Comparison of ENCODE assay signal across 11 mouse cellular contexts in genomic region chr8:80611441-80611751, GRCm38 (mm10). TPM values are rescaled to one million over a fixed set of nuclear protein-coding genes. Genes with fewer than 3 reads are reported as not detected.
DNase-seq lines count a peak whose midpoint lies in the region; ATAC-seq and TF ChIP-seq lines count a peak whose summit lies in the region.
"Had no signal": no experiment of that assay in that cellular context is flagged by ENCODE, and none has a peak within 500 bp of the region (broad histone marks: within the 10 kb centered on the region; RNA-seq: fewer than 3 reads in every experiment).

No protein-coding gene starts in this region.

- ATAC-seq in kidney, embryonic 15.5 days (replicated peaks; ENCODE audit: low FRiP score), result peak; percentile 35; the same call in 1 of the 2 replicates
- peak; percentile 12; the same call in 1 of the 2 replicates for ATAC-seq in common myeloid progenitor, adult 5-6 weeks (replicated peaks; ENCODE audit: low read depth, poor library complexity, severe bottlenecking)
- 0 out of 2 replicates have a peak, but pooled peaks have one; percentile 34 for ATAC-seq in hindbrain, embryonic 14.5 days (ENCODE audit: low FRiP score)
- ATAC-seq in neural tube, embryonic 13.5 days (ENCODE audit: low read depth), result 0 out of 2 replicates have a peak, but pooled peaks have one; percentile 15

- H3K9me3 ChIP-seq in kidney, embryonic 15.5 days (replicated peaks), result no peaks in the 10 kb centered on the region
- H3K9me3 ChIP-seq in hindbrain, embryonic 14.5 days (ENCODE audit: control insufficient read depth, low read length), result no peaks in the 10 kb centered on the region
- no peaks in the 10 kb centered on the region for H3K9me3 ChIP-seq in neural tube, embryonic 13.5 days
- H3K9me3 ChIP-seq: G1E had no signal

- peaks cover 11% of the 10 kb centered on the region; the same call in 1 of the 2 replicates for H3K4me1 ChIP-seq in kidney, embryonic 15.5 days
- H3K4me1 ChIP-seq in hindbrain, embryonic 14.5 days (replicated peaks; ENCODE audit: control insufficient read depth, insufficient read depth, low read length), result no peaks in the 10 kb centered on the region
- H3K4me1 ChIP-seq in neural tube, embryonic 13.5 days (replicated peaks), result peaks cover 20% of the 10 kb centered on the region

- intact Hi-C loops in gastrocnemius, adult 2 months (cut with DNase I), result no loop called here

- H3K4me3 ChIP-seq in kidney, embryonic 15.5 days (replicated peaks), result peak overlapping the region; percentile 33
- H3K4me3 ChIP-seq in hindbrain, embryonic 14.5 days (replicated peaks; ENCODE audit: low read length), result peak overlapping the region; percentile 26
- H3K4me3 ChIP-seq in neural tube, embryonic 13.5 days, result peak overlapping the region; percentile 31
- H3K4me3 ChIP-seq in gastrocnemius, adult 2 months, result no peak overlapping the region

- peaks cover 26% of the 10 kb centered on the region for H3K27me3 ChIP-seq in kidney, embryonic 15.5 days
- peaks cover 18% of the 10 kb centered on the region for H3K27me3 ChIP-seq in hindbrain, embryonic 14.5 days (ENCODE audit: control insufficient read depth, insufficient read depth, low read length)
- peaks cover 28% of the 10 kb centered on the region for H3K27me3 ChIP-seq in neural tube, embryonic 13.5 days

- H3K9ac ChIP-seq in kidney, embryonic 15.5 days, result peak overlapping the region; percentile 17; the same call in 1 of the 2 replicates
- H3K9ac ChIP-seq in hindbrain, embryonic 14.5 days, result 0 out of 2 replicates have a peak overlapping the region, but pooled peaks have one; percentile 2
- H3K9ac ChIP-seq in neural tube, embryonic 13.5 days, result peak overlapping the region; percentile 49; the same call in 1 of the 2 replicates

- no peak for TF ChIP-seq CTCF in gastrocnemius, adult 2 months (IDR thresholded peaks at IDR 0.05)

- DNase-seq in kidney, adult 8-10 months, result no peak
- peak; percentile 25 for DNase-seq in hindbrain, embryonic 14.5 days (ENCODE audit: low spot score)
- DNase-seq in left cerebral cortex, adult 9 months (ENCODE audit: low spot score in 2 of 2), result no peak
- DNase-seq in layer of hippocampus, postnatal 36 days, result no peak
- DNase-seq in gastrocnemius, adult 2 months, result no peak

- WGBS in kidney, embryonic 15.5 days, result 5% methylated on average over 12 of the region's 12 CpGs
- WGBS in hindbrain, embryonic 14.5 days, result 3% methylated on average over 12 of the region's 12 CpGs
- WGBS in neural tube, embryonic 13.5 days, result 6% methylated on average over 12 of the region's 12 CpGs

- H3K4me2 ChIP-seq in kidney, embryonic 15.5 days, result peak overlapping the region; percentile 65
- peak overlapping the region; percentile 51 for H3K4me2 ChIP-seq in hindbrain, embryonic 14.5 days (replicated peaks)
- peak overlapping the region; percentile 61 for H3K4me2 ChIP-seq in neural tube, embryonic 13.5 days

- H3K36me3 ChIP-seq in kidney, embryonic 15.5 days, result no peaks in the 10 kb centered on the region
- no peaks in the 10 kb centered on the region for H3K36me3 ChIP-seq in hindbrain, embryonic 14.5 days (replicated peaks; ENCODE audit: control insufficient read depth, insufficient read depth)
- H3K36me3 ChIP-seq in neural tube, embryonic 13.5 days, result no peaks in the 10 kb centered on the region
- H3K36me3 ChIP-seq: G1E had no signal

- H3K27ac ChIP-seq in kidney, embryonic 15.5 days, result no peak overlapping the region
- H3K27ac ChIP-seq in hindbrain, embryonic 14.5 days, result no peak overlapping the region
- H3K27ac ChIP-seq in neural tube, embryonic 13.5 days (replicated peaks), result no peak overlapping the region
- H3K27ac ChIP-seq in gastrocnemius, adult 2 months, result no peak overlapping the region

RNA-seq across cellular contexts. Expression of gene Frem3, which starts 0.5 kb away (rescaled TPM):
- polyA plus RNA-seq in kidney, embryonic 15.5 days (2015; fragmentation: Nextera tagmentation; extraction: Ambion mirVana), result 0.19 and 0.22 TPM in 2 replicates
- not detected in 2 replicates for total RNA-seq in common myeloid progenitor, adult 5-6 weeks (2017)
- polyA plus RNA-seq in hindbrain, embryonic 14.5 days (2014; fragmentation: Nextera tagmentation; extraction: Ambion mirVana), result 0.24 and 0.27 TPM in 2 replicates
- polyA plus RNA-seq in neural tube, embryonic 13.5 days (2015; fragmentation: Nextera tagmentation; extraction: Ambion mirVana), result 0.11 and 0.13 TPM in 2 replicates
- total RNA-seq in layer of hippocampus, postnatal 36 days (2021), result 1 to 10 TPM; 1.1 to 1.2 TPM
- not detected for total RNA-seq in gastrocnemius, adult 2 months (2021)
- total RNA-seq: granulocyte monocyte progenitor cell, adult 5-6 weeks had no signal
- polyA plus RNA-seq: G1E; liver, adult 2 months had no signal
